Mouse (Mus musculus): Measurements from ENCODE around the gene Nedd8. TPM values are rescaled to one million over a fixed set of nuclear protein-coding genes. Genes with fewer than 3 reads are reported as not detected.

Gene Nedd8
- total RNA-seq, 4 experiments from 2014 or later = 192 to 208 (median 201) TPM

GRCm38 (mm10) chr14:55671486-55671832 is 465 bp downstream of the Nedd8 start:
- DNase-seq (ENCODE audit: low spot score in 2 of 2) = no peak

- DNase-seq (ENCODE audit: low spot score in 2 of 2) = no peak
Measured at GRCm38 (mm10) chr14:55660636-55661035, 11.3 kb downstream of the Nedd8 start.

GRCm38 (mm10) chr14:55659960-55660573 is 11.9 kb downstream of the Nedd8 start, which contains the start of gene Mdp1:
Gene Mdp1 (minus strand): TSS chr14:55660508.
- peak; percentile 47 to 63 for DNase-seq (ENCODE audit: low spot score in 2 of 2)

- DNase-seq (ENCODE audit: low spot score in 2 of 2) = no peak
Measured at GRCm38 (mm10) chr14:55658011-55658410, 13.9 kb downstream of the Nedd8 start.

- no peak for DNase-seq (ENCODE audit: low spot score in 2 of 2)
Measured at GRCm38 (mm10) chr14:55656935-55657334, 15.0 kb downstream of the Nedd8 start.

- no peak for DNase-seq (ENCODE audit: low spot score in 2 of 2)
Measured at GRCm38 (mm10) chr14:55651528-55651927, 20.4 kb downstream of the Nedd8 start.

- no peak for DNase-seq (ENCODE audit: low spot score in 2 of 2)
Measured at GRCm38 (mm10) chr14:55649884-55650283, 22.0 kb downstream of the Nedd8 start, which contains the start of gene Tssk4. Gene Tssk4 (plus strand): TSS chr14:55650184.

- DNase-seq (ENCODE audit: low spot score in 2 of 2) = no peak
Measured at GRCm38 (mm10) chr14:55644261-55644888, 27.5 kb downstream of the Nedd8 start.

- DNase-seq (ENCODE audit: low spot score in 2 of 2) = peak; percentile 76 to 79
Measured at GRCm38 (mm10) chr14:55643060-55643907, 28.6 kb downstream of the Nedd8 start, which contains the start of gene Tm9sf1. Gene Tm9sf1 (minus strand): TSS chr14:55643806.

- no peak for DNase-seq (ENCODE audit: low spot score in 2 of 2)
Measured at GRCm38 (mm10) chr14:55642679-55643059, 29.3 kb downstream of the Nedd8 start.

GRCm38 (mm10) chr14:55641291-55641690 is 30.6 kb downstream of the Nedd8 start:
- DNase-seq (ENCODE audit: low spot score in 2 of 2) = no peak

GRCm38 (mm10) chr14:55640816-55641215 is 31.1 kb downstream of the Nedd8 start:
- DNase-seq (ENCODE audit: low spot score in 2 of 2) = no peak

- no peak for DNase-seq (ENCODE audit: low spot score in 2 of 2)
Measured at GRCm38 (mm10) chr14:55637795-55638194, 34.1 kb downstream of the Nedd8 start, which contains the start of gene Gm49378. Gene Gm49378 (minus strand): TSS chr14:55637895.

GRCm38 (mm10) chr14:55635523-55636007 is 36.4 kb downstream of the Nedd8 start, which contains the start of gene Ipo4:
Gene Ipo4 (minus strand): TSS chr14:55635957.
- peak; percentile 65 to 69 for DNase-seq (ENCODE audit: low spot score in 2 of 2)

GRCm38 (mm10) chr14:55634874-55635522 is 36.9 kb downstream of the Nedd8 start:
- DNase-seq (ENCODE audit: low spot score in 2 of 2) = peak in 1 of 2 experiments; percentile 20

GRCm38 (mm10) chr14:55629312-55629711 is 42.6 kb downstream of the Nedd8 start:
- DNase-seq (ENCODE audit: low spot score in 2 of 2) = peak; percentile 26 to 43

GRCm38 (mm10) chr14:55628077-55628827 is 43.7 kb downstream of the Nedd8 start:
- DNase-seq (ENCODE audit: low spot score in 2 of 2) = no peak

GRCm38 (mm10) chr14:55618486-55619195 is 53.3 kb downstream of the Nedd8 start:
- no peak for DNase-seq (ENCODE audit: low spot score in 2 of 2)

GRCm38 (mm10) chr14:55617822-55618221 is 54.1 kb downstream of the Nedd8 start, which contains the start of gene Rec8:
Gene Rec8 (plus strand): TSS chr14:55618037.
- DNase-seq (ENCODE audit: low spot score in 2 of 2) = no peak

- no peak for DNase-seq (ENCODE audit: low spot score in 2 of 2)
Measured at GRCm38 (mm10) chr14:55616844-55617243, 55.1 kb downstream of the Nedd8 start.
